In the genomic region with DNA sequence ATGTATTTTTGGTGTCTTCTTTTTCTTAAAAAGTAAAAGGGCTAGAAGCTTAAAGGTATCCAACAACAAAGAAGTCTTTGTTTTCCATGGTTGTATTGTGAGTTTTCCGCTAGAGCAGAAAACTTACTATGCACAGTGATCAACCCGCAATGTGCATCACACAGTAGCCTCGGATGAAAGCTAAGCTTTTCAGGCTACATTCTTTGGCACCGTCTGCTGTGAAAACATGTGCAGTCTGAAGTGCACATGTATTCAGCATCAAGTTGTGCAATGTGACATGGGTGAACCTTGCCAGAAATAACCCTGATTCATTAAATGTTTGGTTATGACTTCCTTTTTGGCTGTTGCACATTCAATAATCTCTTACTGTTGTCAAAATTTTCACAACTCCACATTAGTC, we compare ENCODE assay signal across 27 mouse cellular contexts. TPM values are rescaled to one million over a fixed set of nuclear protein-coding genes. Genes with fewer than 3 reads are reported as not detected.
DNase-seq lines count a peak whose midpoint lies in the region; ATAC-seq and TF ChIP-seq lines count a peak whose summit lies in the region.
"Had no signal": no experiment of that assay in that cellular context is flagged by ENCODE, and none has a peak within 500 bp of the region (broad histone marks: within the 10 kb centered on the region; RNA-seq: fewer than 3 reads in every experiment).

No protein-coding gene starts in this region.

- H3K27me3 ChIP-seq in Patski, result no peaks in the 10 kb centered on the region
- H3K27me3 ChIP-seq: embryonic facial prominence, embryonic 12.5 days; forebrain, embryonic 12.5 days; heart, embryonic 15.5 days; hindbrain, embryonic 13.5 days; midbrain, embryonic 13.5 days; neural tube, embryonic 13.5 days had no signal

- intact Hi-C loops in heart, postnatal 36 days (cut with DNase I), result no loop called here

- POLR2A ChIA-PET in Patski (lab: Charles Lee), result interaction anchor here (0.6 kb wide), 1 partner anchor 897 kb away, joined by 6 read pairs; no protein-coding TSS in a partner anchor

- in situ Hi-C loops in Patski (cut with MboI; ENCODE audit: low pct_unique_long_range_greater_than_20kb), result no loop called here

- DNase-seq in heart, adult 9 months (ENCODE audit: low spot score in 2 of 2), result peak; percentile 7 to 10
- DNase-seq in heart, postnatal 36 days, result no peak
- peak; percentile 6 for DNase-seq in lung, postnatal 10 days
- DNase-seq in lung, postnatal 14 days, result no peak
- no peak for DNase-seq in Patski (ENCODE audit: low read depth, low spot score)
- no peak for DNase-seq in gastrocnemius, adult 8-10 months (ENCODE audit: low spot score in 2 of 2)
- DNase-seq: adrenal gland, postnatal 14 days; B cell, adult 2 months; cerebellum, adult 11 months; cerebellum, adult 9-10 months; embryo, embryonic 11 days; gastrocnemius, postnatal 25 days; heart, postnatal 4 days; kidney, adult 8-10 months; liver; thymus, postnatal 4 days had no signal

- peak; percentile 51 for ATAC-seq in Patski
- no peak for ATAC-seq in erythroid progenitor cell, adult 5-6 weeks (replicated peaks; ENCODE audit: low FRiP score, poor library complexity, severe bottlenecking)
- ATAC-seq: intestine, embryonic 16.5 days; midbrain, embryonic 13.5 days had no signal

- CTCF ChIA-PET in Patski (lab: Charles Lee), result no interaction called here

- no peak for TF ChIP-seq CTCF in Patski (IDR thresholded peaks at IDR 0.05)

RNA-seq across cellular contexts. Expression of a gene that starts 32.8 kb away (rescaled TPM):
- total RNA-seq in heart, postnatal 36 days (2021), result not detected
- polyA plus RNA-seq in Patski (2021), result 0.04 TPM
- not detected for total RNA-seq in gastrocnemius, adult 8-10 months (2022)
- 1.1 TPM in 1 of 2 replicates, not detected in the other for total RNA-seq in erythroid progenitor cell, adult 5-6 weeks (2015; ENCODE audit: low replicate concordance)
- not detected in 2 replicates for total RNA-seq in erythroid progenitor cell, adult 5-6 weeks (2017; ENCODE audit: low replicate concordance)
- total RNA-seq: adrenal gland, postnatal 14 days; heart, adult 8-10 months; megakaryocyte-erythroid progenitor cell, adult 5-6 weeks had no signal
- polyA plus RNA-seq: macrophage had no signal

Comparison
In these comparisons a context has a peak if more than half of its experiments do, and no peak if none do; other contexts are left out.
1. DNase-seq: peak in heart, adult 9 months (2 of 2) and lung, postnatal 10 days (single experiment); none in heart, postnatal 36 days (0 of 2), lung, postnatal 14 days (single experiment), Patski (single experiment) and gastrocnemius, adult 8-10 months (0 of 2).